Mouse (Mus musculus): ENCODE results near the gene N4bp2. TPM values are rescaled to one million over a fixed set of nuclear protein-coding genes. Genes with fewer than 3 reads are reported as not detected.

N4bp2 gene
- total and polyA plus RNA-seq, 3 experiments, result 13.1 to 16.4 (median 15.1) TPM

DNA sequence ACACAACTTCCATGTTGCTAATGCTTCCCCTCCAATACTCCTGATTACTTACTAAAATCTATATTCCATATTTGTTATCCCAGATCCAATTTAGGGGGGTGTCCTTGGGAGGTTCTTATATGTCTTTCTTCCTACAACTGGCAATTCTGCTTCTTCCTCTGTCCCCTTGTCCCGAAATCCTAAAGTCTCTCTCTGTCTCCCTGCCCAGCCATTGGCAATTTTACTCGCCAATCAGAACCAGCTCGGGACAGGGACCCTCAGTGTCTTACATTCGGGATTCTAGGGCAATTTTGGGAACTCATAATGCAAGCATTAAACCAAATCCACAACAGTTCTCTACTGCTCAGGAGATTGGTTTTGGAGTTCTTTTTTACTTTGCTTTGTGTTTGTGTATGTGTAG lies 3.3 kb upstream of the N4bp2 start:
- dilution Hi-C loops (cut with MboI; ENCODE audit: extremely low pct_ligation_motif_present, extremely low pct_unique_long_range_greater_than_20kb, low sequenced_read_pairs) (no loop called here), in situ Hi-C loops (cut with MboI; ENCODE audit: low pct_ligation_motif_present, low pct_unique_long_range_greater_than_20kb, low sequenced_read_pairs) (no loop called here)
- TF ChIP-seq CHD1 (IDR thresholded peaks at IDR 0.05; ENCODE audit: low read depth, low read length) (no peak), NRF1 (IDR thresholded peaks at IDR 0.05; ENCODE audit: low read depth, low read length) (no peak), PAX5 (IDR thresholded peaks at IDR 0.05; ENCODE audit: low read length) (no peak), POLR2AphosphoS2 (IDR thresholded peaks at IDR 0.05; ENCODE audit: low read depth, low read length) (no peak), MAFK (IDR thresholded peaks at IDR 0.05; ENCODE audit: insufficient replicate concordance, low read length) (no peak), BHLHE40 (IDR thresholded peaks at IDR 0.05; ENCODE audit: low read depth, low read length) (no peak), MXI1 (IDR thresholded peaks at IDR 0.05; ENCODE audit: low read depth, low read length) (no peak), SMC3 (IDR thresholded peaks at IDR 0.05; ENCODE audit: low read depth, low read length) (no peak), GABPA (IDR thresholded peaks at IDR 0.05; ENCODE audit: insufficient replicate concordance, low read depth, low read length) (no peak), ZC3H11A (IDR thresholded peaks at IDR 0.05; ENCODE audit: low read depth, low read length) (no peak), NELFE (IDR thresholded peaks at IDR 0.05; ENCODE audit: low read depth, low read length) (no peak), EP300 (IDR thresholded peaks at IDR 0.05; ENCODE audit: low read length) (no peak), IRF4 (IDR thresholded peaks at IDR 0.05; ENCODE audit: low read depth, low read length) (no peak)

GRCm38 (mm10) chr5:65760599-65760998 lies 2.7 kb upstream of the N4bp2 start:
- peaks cover 0 to 3% of the 10 kb centered on the region in 2 experiments; a peak in 2 of 4 replicates for H3K4me1 ChIP-seq (ENCODE audit: control insufficient read depth in 1 of 2, insufficient read depth in 2 of 2)
- DNase-seq (ENCODE audit: extremely low read depth), result no peak
- no peak overlapping the region for H3K4me2 ChIP-seq (ENCODE audit: insufficient read depth, low read depth, poor library complexity, severe bottlenecking)
- in situ Hi-C loops (cut with MboI; ENCODE audit: low pct_ligation_motif_present, low pct_unique_long_range_greater_than_20kb, low sequenced_read_pairs) (no loop called here), dilution Hi-C loops (cut with MboI; ENCODE audit: extremely low pct_ligation_motif_present, extremely low pct_unique_long_range_greater_than_20kb, low sequenced_read_pairs) (no loop called here)
- TF ChIP-seq ELF1 (IDR thresholded peaks at IDR 0.05; ENCODE audit: low read depth, low read length) (no peak), CHD1 (IDR thresholded peaks at IDR 0.05; ENCODE audit: low read depth, low read length) (no peak), RAD21 (IDR thresholded peaks at IDR 0.05; ENCODE audit: low read depth, low read length) (no peak), KAT2A (IDR thresholded peaks at IDR 0.05; ENCODE audit: insufficient replicate concordance, low read length) (no peak), JUND (conservative IDR thresholded peaks at IDR 0.05; ENCODE audit: low read depth, low read length) (no peak), ZC3H11A (IDR thresholded peaks at IDR 0.05; ENCODE audit: low read depth, low read length) (no peak), ZNF384 (IDR thresholded peaks at IDR 0.05; ENCODE audit: low read depth, low read length) (no peak), POLR2A (IDR thresholded peaks at IDR 0.05; ENCODE audit: low read depth, low read length) (no peak), UBTF (IDR thresholded peaks at IDR 0.05; ENCODE audit: low read depth, low read length) (no peak), MAFK (IDR thresholded peaks at IDR 0.05; ENCODE audit: insufficient replicate concordance, low read length) (no peak), CHD2 (IDR thresholded peaks at IDR 0.05; ENCODE audit: low read length) (no peak), HCFC1 (IDR thresholded peaks at IDR 0.05; ENCODE audit: low read depth, low read length) (no peak), USF1 (IDR thresholded peaks at IDR 0.05; ENCODE audit: low read depth, low read length) (no peak)
- H3K36me3 ChIP-seq (replicated peaks in 1 of 2; ENCODE audit: control insufficient read depth in 1 of 2, insufficient read depth in 1 of 2, low read length in 1 of 2), result no peaks in the 10 kb centered on the region
- no peak overlapping the region for H3K27ac ChIP-seq (ENCODE audit: insufficient read depth, low read depth)
- H3K79me2 ChIP-seq (replicated peaks; ENCODE audit: control insufficient read depth, extremely low read depth, insufficient read depth, poor library complexity, severe bottlenecking), result peaks cover 6% of the 10 kb centered on the region
- H3K27me3 ChIP-seq (replicated peaks), result peaks cover 5% of the 10 kb centered on the region
- no peaks in the 10 kb centered on the region for H3K9me3 ChIP-seq (replicated peaks; ENCODE audit: low read length)
- H3K4me3 ChIP-seq (replicated peaks in 1 of 3; ENCODE audit: low read depth in 2 of 3, low read length in 2 of 3, poor library complexity in 1 of 3), result no peak overlapping the region
- no peak overlapping the region for H3K9ac ChIP-seq (ENCODE audit: insufficient read depth, low read depth)

More for the DNA sequence above, 3.3 kb upstream of the N4bp2 start:
- no peaks in the 10 kb centered on the region; a peak in 1 of 4 replicates for H3K4me1 ChIP-seq (ENCODE audit: control insufficient read depth in 1 of 2, insufficient read depth in 2 of 2)
- H3K79me2 ChIP-seq (replicated peaks; ENCODE audit: control insufficient read depth, extremely low read depth, insufficient read depth, poor library complexity, severe bottlenecking), result 0 out of 2 replicates have a peak, but pooled peaks cover under 1% of the 10 kb centered on the region
- no peak overlapping the region for H3K4me3 ChIP-seq (replicated peaks in 1 of 3; ENCODE audit: low read depth in 2 of 3, low read length in 2 of 3, poor library complexity in 1 of 3)
- H3K27ac ChIP-seq (ENCODE audit: insufficient read depth, low read depth), result no peak overlapping the region
- H3K27me3 ChIP-seq (replicated peaks), result peaks cover 5% of the 10 kb centered on the region
- no peaks in the 10 kb centered on the region for H3K36me3 ChIP-seq (replicated peaks in 1 of 2; ENCODE audit: control insufficient read depth in 1 of 2, insufficient read depth in 1 of 2, low read length in 1 of 2)
- H3K9me3 ChIP-seq (replicated peaks; ENCODE audit: low read length), result no peaks in the 10 kb centered on the region
- no peak for DNase-seq (ENCODE audit: extremely low read depth)
- no peak overlapping the region for H3K9ac ChIP-seq (ENCODE audit: insufficient read depth, low read depth)
- no peak overlapping the region for H3K4me2 ChIP-seq (ENCODE audit: insufficient read depth, low read depth, poor library complexity, severe bottlenecking)

Data from CH12.LX (cell line).